Mouse (Mus musculus): ENCODE results near the gene Gm26566. TPM values are rescaled to one million over a fixed set of nuclear protein-coding genes. Genes with fewer than 3 reads are reported as not detected.
"Not testable (repeated sequence)": the region's sequence is repeated elsewhere in the genome, so short reads cannot be mapped to it uniquely, and the experiment has no call there.

Gm26566 gene
- polyA plus RNA-seq, 1 experiment from 2014 or later: 0.93 TPM

GRCm38 (mm10) chr4:88741426-88741825 is 19.8 kb downstream of the Gm26566 start:
- no peak for ATAC-seq (replicated peaks; ENCODE audit: insufficient number of reproducible peaks, insufficient read depth, low FRiP score, low read depth)
- no peak overlapping the region for H3K27ac ChIP-seq
- no peak overlapping the region for H3K4me2 ChIP-seq
- H3K4me3 ChIP-seq: no peak overlapping the region
- no peaks in the 10 kb centered on the region for H3K9me3 ChIP-seq (replicated peaks)
- no peak overlapping the region for H3K9ac ChIP-seq
- H3K36me3 ChIP-seq: no peaks in the 10 kb centered on the region
- WGBS: 84% methylated on average over 4 of the region's 4 CpGs
- H3K4me1 ChIP-seq (replicated peaks): 0 out of 2 replicates have a peak, but pooled peaks cover 4% of the 10 kb centered on the region
- H3K27me3 ChIP-seq: no peaks in the 10 kb centered on the region

- no peaks in the 10 kb centered on the region for H3K27me3 ChIP-seq
- ATAC-seq (replicated peaks; ENCODE audit: insufficient number of reproducible peaks, insufficient read depth, low FRiP score, low read depth): no peak
- H3K4me2 ChIP-seq: no peak overlapping the region
- no peak overlapping the region for H3K9ac ChIP-seq
- no peaks in the 10 kb centered on the region for H3K36me3 ChIP-seq
- no peak overlapping the region for H3K27ac ChIP-seq
- 0 out of 2 replicates have a peak, but pooled peaks cover 2% of the 10 kb centered on the region for H3K4me1 ChIP-seq (replicated peaks)
- WGBS: 64% methylated on average over 7 of the region's 7 CpGs
- no peak overlapping the region for H3K4me3 ChIP-seq
- no peaks in the 10 kb centered on the region for H3K9me3 ChIP-seq (replicated peaks)
These were observed 21.3 kb downstream of the Gm26566 start for GRCm38 (mm10) chr4:88742771-88743371.

DNA sequence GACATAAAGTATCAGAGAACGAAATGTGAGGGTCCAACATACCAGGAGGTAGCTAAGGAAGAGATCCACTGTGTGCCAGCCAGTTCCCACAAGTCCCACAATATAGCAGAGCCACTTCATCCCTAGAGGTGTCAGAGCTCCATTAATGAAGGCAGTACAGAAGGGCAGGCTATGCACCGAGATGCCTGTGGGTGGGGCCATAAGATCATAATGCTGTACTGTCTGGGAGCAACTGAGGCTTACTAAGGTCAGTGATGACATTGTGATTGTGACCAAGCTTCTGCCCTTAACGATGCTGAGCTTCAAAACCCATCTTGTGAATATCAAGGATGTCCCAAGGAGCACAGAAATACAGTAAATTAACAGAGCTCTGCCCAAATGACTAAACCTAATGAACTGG is 22.6 kb downstream of the Gm26566 start:
- Histone ChIP-seq H3K4me2 (no peak overlapping the region), H3K9ac (no peak overlapping the region), H3K9me3 (replicated peaks) (no peaks in the 10 kb centered on the region), H3K27me3 (no peaks in the 10 kb centered on the region), H3K27ac (no peak overlapping the region), H3K4me3 (no peak overlapping the region), H3K36me3 (no peaks in the 10 kb centered on the region), H3K4me1 (replicated peaks) (no peaks in the 10 kb centered on the region)
- 60% methylated on average over 3 of the region's 3 CpGs for WGBS
- ATAC-seq (replicated peaks; ENCODE audit: insufficient number of reproducible peaks, insufficient read depth, low FRiP score, low read depth): no peak

DNA sequence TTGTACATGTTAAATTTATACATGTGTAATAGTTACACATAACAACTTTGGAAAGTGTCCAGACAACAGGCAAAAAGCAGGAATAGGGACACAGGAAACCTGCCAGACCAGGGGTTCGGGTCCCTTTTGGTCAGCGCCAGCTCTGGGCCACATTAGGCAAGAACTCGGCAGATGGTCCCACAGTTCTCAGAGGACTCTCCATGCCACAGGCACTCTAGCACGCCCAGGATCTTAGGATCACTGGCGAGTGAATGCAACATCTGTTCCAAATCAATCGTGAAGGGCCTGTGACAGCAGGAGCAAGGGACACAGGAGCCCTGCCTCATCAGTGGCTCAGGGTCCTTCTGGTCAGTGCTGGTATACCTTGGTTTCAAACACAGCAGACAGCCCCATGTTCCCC is 28.3 kb downstream of the Gm26566 start:
- H3K4me3 ChIP-seq: no peak overlapping the region
- H3K36me3 ChIP-seq: no peaks in the 10 kb centered on the region
- no peak overlapping the region for H3K4me2 ChIP-seq
- H3K27ac ChIP-seq: no peak overlapping the region
- WGBS: 45% methylated on average over 6 of the region's 6 CpGs
- H3K9ac ChIP-seq: no peak overlapping the region
- no peaks in the 10 kb centered on the region for H3K4me1 ChIP-seq (replicated peaks)
- no peaks in the 10 kb centered on the region for H3K27me3 ChIP-seq
- no peak for ATAC-seq (replicated peaks; ENCODE audit: insufficient number of reproducible peaks, insufficient read depth, low FRiP score, low read depth)
- H3K9me3 ChIP-seq (replicated peaks): no peaks in the 10 kb centered on the region

DNA sequence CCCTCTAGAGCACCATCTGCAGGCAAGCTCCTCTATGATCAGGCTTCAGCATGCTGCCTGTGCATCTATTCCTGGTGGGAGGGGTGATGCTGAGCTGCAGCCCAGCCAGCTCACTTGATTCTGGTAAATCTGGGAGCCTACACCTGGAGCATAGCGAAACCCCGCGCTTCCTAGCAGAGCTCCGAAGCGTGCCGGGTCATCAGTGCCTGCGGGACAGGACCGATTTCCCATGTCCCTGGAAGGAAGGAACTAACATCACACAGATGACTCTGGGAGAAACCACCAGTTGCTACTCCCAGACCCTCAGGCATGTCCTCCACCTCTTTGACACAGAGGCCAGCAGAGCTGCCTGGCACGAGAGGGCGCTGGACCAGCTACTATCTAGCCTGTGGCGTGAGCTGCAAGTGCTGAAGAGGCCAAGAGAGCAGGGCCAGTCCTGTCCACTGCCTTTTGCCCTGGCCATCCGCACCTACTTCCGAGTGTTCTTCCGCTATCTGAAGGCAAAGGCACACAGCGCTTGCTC is 33.3 kb downstream of the Gm26566 start, which contains the start of gene Gm13271:
Gene Gm13271 (plus strand): TSS at position 51 of the 523 bp plus-strand sequence.
- H3K9me3 ChIP-seq (replicated peaks); H3K27ac ChIP-seq; H3K4me2 ChIP-seq; H3K36me3 ChIP-seq; H3K27me3 ChIP-seq; H3K9ac ChIP-seq; H3K4me3 ChIP-seq; ATAC-seq (replicated peaks; ENCODE audit: insufficient number of reproducible peaks, insufficient read depth, low FRiP score, low read depth); H3K4me1 ChIP-seq (replicated peaks): not testable (repeated sequence)
- 76% methylated on average over 15 of the region's 15 CpGs for WGBS

- not testable (repeated sequence) for ATAC-seq (replicated peaks; ENCODE audit: insufficient number of reproducible peaks, insufficient read depth, low FRiP score, low read depth)
- 7% methylated on average over 29 of the region's 31 CpGs for WGBS
- H3K4me3 ChIP-seq: peak overlapping the region; percentile 70
These were observed 35.2 kb downstream of the Gm26566 start for GRCm38 (mm10) chr4:88756581-88757513.

DNA sequence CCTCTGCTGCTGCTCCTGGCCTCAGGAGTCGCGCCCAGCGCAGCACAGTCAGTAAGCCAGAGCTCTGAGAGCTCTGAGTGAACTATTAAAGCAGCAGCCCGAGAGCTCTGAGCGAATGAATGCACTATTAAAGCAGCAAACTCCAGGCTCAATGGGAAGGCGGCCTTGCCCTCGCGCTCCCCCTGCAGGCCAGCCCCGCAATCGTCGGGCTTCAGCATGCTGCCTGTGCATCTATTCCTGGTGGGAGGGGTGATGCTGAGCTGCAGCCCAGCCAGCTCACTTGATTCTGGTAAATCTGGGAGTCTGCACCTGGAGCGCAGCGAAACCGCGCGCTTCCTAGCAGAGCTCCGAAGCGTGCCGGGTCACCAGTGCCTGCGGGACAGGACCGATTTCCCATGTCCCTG is 36.0 kb downstream of the Gm26566 start:
- peak overlapping the region; percentile 70 for H3K4me3 ChIP-seq
- ATAC-seq (replicated peaks; ENCODE audit: insufficient number of reproducible peaks, insufficient read depth, low FRiP score, low read depth): peak; percentile 100

More at GRCm38 (mm10) chr4:88756581-88757513, 35.2 kb downstream of the Gm26566 start:
- not testable (repeated sequence) for H3K4me1 ChIP-seq (replicated peaks); H3K9me3 ChIP-seq (replicated peaks); H3K27me3 ChIP-seq; H3K36me3 ChIP-seq
- peak overlapping the region; percentile 98 for H3K27ac ChIP-seq
- peak overlapping the region; percentile 83 for H3K4me2 ChIP-seq
- H3K9ac ChIP-seq: peak overlapping the region; percentile 76

GRCm38 (mm10) chr4:88758751-88759150 is 37.1 kb downstream of the Gm26566 start:
- 85% methylated on average over 9 of the region's 9 CpGs for WGBS

More for the DNA sequence above, 36.0 kb downstream of the Gm26566 start:
- not testable (repeated sequence) for H3K9me3 ChIP-seq (replicated peaks); H3K36me3 ChIP-seq; H3K27me3 ChIP-seq; H3K4me1 ChIP-seq (replicated peaks)
- WGBS: under 1% methylated on average over 21 of the region's 21 CpGs
- H3K4me2 ChIP-seq: peak overlapping the region; percentile 83
- H3K27ac ChIP-seq: peak overlapping the region; percentile 98
- H3K9ac ChIP-seq: peak overlapping the region; percentile 76

DNA sequence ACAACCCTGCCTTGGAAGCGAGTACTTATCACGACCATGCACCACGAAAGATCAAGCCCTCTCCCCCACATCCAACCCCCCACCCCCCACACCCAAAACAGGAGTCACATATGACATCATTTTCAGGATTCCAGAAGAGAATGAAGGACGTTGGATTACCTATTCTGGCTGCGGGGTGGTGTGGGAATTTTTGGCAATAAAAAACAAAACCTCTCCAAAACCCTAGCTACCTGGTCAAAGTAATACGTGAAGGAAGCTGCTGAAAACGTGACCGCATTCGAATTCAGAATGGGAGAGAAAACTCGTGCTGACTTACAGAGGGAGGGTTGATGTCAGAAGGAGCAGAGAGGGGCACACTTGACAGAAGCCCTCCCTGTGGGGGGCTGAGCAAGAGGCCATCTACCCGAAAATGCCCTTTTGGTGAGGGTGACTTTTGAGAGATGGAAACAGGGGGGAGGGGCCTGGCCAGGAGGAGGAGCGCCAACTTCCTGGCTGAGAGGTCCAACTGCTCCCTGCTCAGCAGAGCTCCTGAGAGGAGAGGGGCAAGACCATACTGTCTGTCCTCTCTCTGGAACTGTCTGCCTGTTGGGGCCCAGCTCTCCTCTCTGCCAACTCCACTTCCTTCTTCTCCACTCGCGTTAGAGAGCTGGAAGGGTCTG is 38.1 kb downstream of the Gm26566 start, which contains the start of gene Gm13283:
Gene Gm13283 (plus strand): TSS at position 510 of the 659 bp plus-strand sequence.
- ATAC-seq (replicated peaks; ENCODE audit: insufficient number of reproducible peaks, insufficient read depth, low FRiP score, low read depth); H3K36me3 ChIP-seq; H3K9me3 ChIP-seq (replicated peaks); H3K27me3 ChIP-seq; H3K4me1 ChIP-seq (replicated peaks): not testable (repeated sequence)
- Histone ChIP-seq H3K9ac (peak within 1 kb of the TSS; percentile 43; the same call in 1 of the 2 replicates), H3K27ac (peak within 1 kb of the TSS; percentile 76), H3K4me2 (peak within 1 kb of the TSS; percentile 55), H3K4me3 (peak within 1 kb of the TSS; percentile 42)
- WGBS: 18% methylated on average over 11 of the region's 14 CpGs

More at GRCm38 (mm10) chr4:88758751-88759150, 37.1 kb downstream of the Gm26566 start:
- H3K9ac ChIP-seq; H3K4me3 ChIP-seq; H3K4me1 ChIP-seq (replicated peaks); H3K27ac ChIP-seq; ATAC-seq (replicated peaks; ENCODE audit: insufficient number of reproducible peaks, insufficient read depth, low FRiP score, low read depth); H3K27me3 ChIP-seq; H3K9me3 ChIP-seq (replicated peaks); H3K36me3 ChIP-seq; H3K4me2 ChIP-seq: not testable (repeated sequence)

GRCm38 (mm10) chr4:88760431-88760830 is 38.8 kb downstream of the Gm26566 start:
- peak overlapping the region; percentile 43; the same call in 1 of the 2 replicates for H3K9ac ChIP-seq
- not testable (repeated sequence) for H3K36me3 ChIP-seq; H3K27me3 ChIP-seq; H3K4me1 ChIP-seq (replicated peaks); H3K9me3 ChIP-seq (replicated peaks); ATAC-seq (replicated peaks; ENCODE audit: insufficient number of reproducible peaks, insufficient read depth, low FRiP score, low read depth)
- peak overlapping the region; percentile 42 for H3K4me3 ChIP-seq
- peak overlapping the region; percentile 76 for H3K27ac ChIP-seq
- 0% methylated on average over 26 of the region's 28 CpGs for whole genome bisulfite sequencing
- H3K4me2 ChIP-seq: peak overlapping the region; percentile 55

- H3K27me3 ChIP-seq; H3K4me3 ChIP-seq; H3K4me2 ChIP-seq; H3K36me3 ChIP-seq; ATAC-seq (replicated peaks; ENCODE audit: insufficient number of reproducible peaks, insufficient read depth, low FRiP score, low read depth); H3K9me3 ChIP-seq (replicated peaks); H3K9ac ChIP-seq; H3K4me1 ChIP-seq (replicated peaks); H3K27ac ChIP-seq: not testable (repeated sequence)
- 65% methylated on average over 6 of the region's 8 CpGs for WGBS
These were observed 40.2 kb downstream of the Gm26566 start for GRCm38 (mm10) chr4:88761776-88762175.

Measured in heart, embryonic 15.5 days (tissue).